Mouse (Mus musculus) stomach, postnatal 0 days (tissue): ENCODE data around the gene Dock1.

Experiments used
- CTCF ChIP-seq: IDR thresholded peaks from 2 replicates; pipeline ENCODE4 v1.5.1; 2016; ENCODE audit warnings: antibody characterized with exemption, low read depth, mild to moderate bottlenecking, moderate library complexity
- EP300 ChIP-seq: optimal IDR thresholded peaks from 2 replicates; pipeline ENCODE3; 2016; ENCODE audit warnings: antibody characterized with exemption

DNA sequence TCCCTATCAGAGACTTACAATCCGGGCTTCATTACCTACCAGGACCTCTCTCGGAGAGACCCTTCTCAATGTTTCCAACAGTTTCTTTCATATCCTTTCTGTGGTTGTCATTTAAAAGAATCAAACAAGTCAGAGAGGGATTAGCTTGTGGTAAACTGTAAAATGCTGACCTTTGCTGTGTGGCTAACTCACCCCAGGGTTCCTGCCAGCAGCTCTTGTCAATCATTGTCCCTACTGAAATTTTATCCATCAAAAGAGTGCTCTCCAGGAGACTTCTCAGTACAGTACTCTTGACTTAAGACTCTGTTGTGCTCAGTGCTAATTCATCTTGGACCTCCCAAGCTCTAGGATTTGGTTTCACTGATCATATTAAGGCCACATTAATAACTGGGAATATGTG is 231.5 kb downstream of the Dock1 start:
- TF ChIP-seq EP300 (no peak), CTCF (no peak)
